Mouse (Mus musculus) subcutaneous adipose tissue, adult 2 months (tissue): ENCODE results near the gene Bst2. TPM values are rescaled to one million over a fixed set of nuclear protein-coding genes. Genes with fewer than 3 reads are reported as not detected.

Experiments used
- polyA plus RNA-seq: library from polyadenylated mRNA; depleted of rRNA; stranded (reverse); fragments of >200 nt; gene quantifications from 2 replicates; pipeline ENCODE4 v1.2.3, GENCODE M21; 2012; ENCODE audit warnings: low replicate concordance; rRNA removed

Bst2 gene
- 275 and 658 TPM in 2 replicates for polyA plus RNA-seq

GRCm38 (mm10) chr8:71537028-71537867, at the start of gene Bst2:
TSS of gene Bst2 (minus strand) at chr8:71537456.

GRCm38 (mm10) chr8:71568387-71568937, 31.2 kb upstream of the Bst2 start, which contains the start of gene Slc27a1:
TSS of gene Slc27a1 (plus strand) at chr8:71568882.

GRCm38 (mm10) chr8:71566501-71566900, 29.2 kb upstream of the Bst2 start, which contains the start of gene Nxnl1:
TSS of gene Nxnl1 (minus strand) at chr8:71566601.

GRCm38 (mm10) chr8:71558071-71558957, 21.1 kb upstream of the Bst2 start, which contains the start of gene Tmem221:
TSS of gene Tmem221 (minus strand) at chr8:71558871.

GRCm38 (mm10) chr8:71542632-71543343, 5.5 kb upstream of the Bst2 start, which contains the start of gene Mvb12a:
TSS of gene Mvb12a (plus strand) at chr8:71542922.

GRCm38 (mm10) chr8:71525226-71526050, 11.8 kb downstream of the Bst2 start, which contains the start of gene Ccdc194:
TSS of gene Ccdc194 (minus strand) at chr8:71525711.

GRCm38 (mm10) chr8:71511644-71512043, 25.6 kb downstream of the Bst2 start, which contains the start of gene Plvap:
TSS of gene Plvap (minus strand) at chr8:71511752.

GRCm38 (mm10) chr8:71487691-71488445, 49.4 kb downstream of the Bst2 start, which contains the start of gene Gtpbp3:
TSS of gene Gtpbp3 (plus strand) at chr8:71488103.

GRCm38 (mm10) chr8:71485142-71486135, 51.8 kb downstream of the Bst2 start, which contains the start of gene Ano8:
TSS of gene Ano8 (minus strand) at chr8:71485963.

Other genes starting within 250 kb of the Bst2 start
- 105 and 142 TPM in 2 replicates for gene Use1, start 170.6 kb downstream of the Bst2 start, polyA plus RNA-seq
- 11.9 and 19.6 TPM in 2 replicates for gene Ocel1, start 166.2 kb downstream of the Bst2 start, polyA plus RNA-seq
- 68.1 and 206 TPM in 2 replicates for gene Nr2f6, start 155.5 kb downstream of the Bst2 start, polyA plus RNA-seq
- gene Ushbp1, start 141.7 kb downstream of the Bst2 start, polyA plus RNA-seq: 56.1 and 192 TPM in 2 replicates
- gene Babam1, start 140.6 kb downstream of the Bst2 start, polyA plus RNA-seq: 106 and 146 TPM in 2 replicates
- 0.79 and 10.8 TPM in 2 replicates for gene Ankle1, start 131.4 kb downstream of the Bst2 start, polyA plus RNA-seq
- gene Abhd8, start 73.8 kb downstream of the Bst2 start, polyA plus RNA-seq: 14.1 and 59.1 TPM in 2 replicates
- gene Mrpl34, start 72.5 kb downstream of the Bst2 start, polyA plus RNA-seq: 81.9 and 83.9 TPM in 2 replicates
- gene Dda1, start 68.3 kb downstream of the Bst2 start, polyA plus RNA-seq: 93.2 and 103 TPM in 2 replicates
- 28.7 and 33.8 TPM in 2 replicates for gene Ano8, start 51.5 kb downstream of the Bst2 start, polyA plus RNA-seq
- gene Gtpbp3, start 49.4 kb downstream of the Bst2 start, polyA plus RNA-seq: 22.1 and 42.5 TPM in 2 replicates
- gene Plvap, start 25.7 kb downstream of the Bst2 start, polyA plus RNA-seq: 129 and 167 TPM in 2 replicates
- gene Ccdc194, start 11.7 kb downstream of the Bst2 start, polyA plus RNA-seq: 0.40 and 0.95 TPM in 2 replicates
- gene Mvb12a, start 5.5 kb upstream of the Bst2 start, polyA plus RNA-seq: 76.0 and 183 TPM in 2 replicates
- 0.99 and 11.3 TPM in 2 replicates for gene Tmem221, start 21.4 kb upstream of the Bst2 start, polyA plus RNA-seq
- 0.68 and 2.1 TPM in 2 replicates for gene Nxnl1, start 29.1 kb upstream of the Bst2 start, polyA plus RNA-seq
- 501 and 576 TPM in 2 replicates for gene Slc27a1, start 31.4 kb upstream of the Bst2 start, polyA plus RNA-seq
- 133 and 189 TPM in 2 replicates for gene Pgls, start 54.7 kb upstream of the Bst2 start, polyA plus RNA-seq
- gene Fam129c, start 60.2 kb upstream of the Bst2 start, polyA plus RNA-seq: 5.0 and 6.6 TPM in 2 replicates
- gene Colgalt1, start 73.5 kb upstream of the Bst2 start, polyA plus RNA-seq: 132 and 266 TPM in 2 replicates
- 1.6 and 2.8 TPM in 2 replicates for gene Unc13a, start 134.3 kb upstream of the Bst2 start, polyA plus RNA-seq
- 29.8 and 48.5 TPM in 2 replicates for gene Jak3, start 138.8 kb upstream of the Bst2 start, polyA plus RNA-seq
- 18.3 and 29.4 TPM in 2 replicates for gene Insl3, start 151.8 kb upstream of the Bst2 start, polyA plus RNA-seq
- gene B3gnt3, start 164.3 kb upstream of the Bst2 start, polyA plus RNA-seq: 14.0 and 18.7 TPM in 2 replicates
- gene Fcho1, start 188.3 kb upstream of the Bst2 start, polyA plus RNA-seq: 2.7 and 10.3 TPM in 2 replicates